Mouse (Mus musculus) gastrocnemius, postnatal 4 days (tissue): ENCODE results near the gene Snrpb2. TPM values are rescaled to one million over a fixed set of nuclear protein-coding genes. Genes with fewer than 3 reads are reported as not detected.

ENCODE experiments used
- DNase-seq, 2 experiments: peaks; one replicate each; pipeline ENCODE4 v3.0.0; 2021 to 2022; ENCODE audit warnings: low spot score in 2 of 2, mixed read lengths in 2 of 2
- long read RNA-seq, 2 experiments: library from polyadenylated mRNA; stranded (forward); transcript quantifications; one replicate each; pipeline ENCODE4 v2.0.0; 2021
- total RNA-seq, 2 experiments: library from RNA; stranded (reverse); gene quantifications; 2 replicates each; pipeline ENCODE4 v1.2.3; 2021

Snrpb2 gene
- total RNA-seq, result 10 to 100 TPM; 35.2 to 44.2 TPM
- long read RNA-seq, experiment 1, transcript Snrpb2-201 (7 exons, 2,061 nt), result major isoform, 23 of 30 reads
- long read RNA-seq, experiment 1, partial matches to known transcripts, result 4 of 30 reads
- long read RNA-seq, experiment 1, other reads (novel, unspliced or antisense), result 1 of 30 reads
- long read RNA-seq, experiment 2, transcript Snrpb2-201 (7 exons, 2,061 nt), result major isoform, 20 of 26 reads
- long read RNA-seq, experiment 2, partial matches to known transcripts, result 4 of 26 reads
- long read RNA-seq, experiment 2, other reads (novel, unspliced or antisense), result 2 of 26 reads

- peak; percentile 82 to 91 for DNase-seq
These were observed at the start of gene Snrpb2 for GRCm38 (mm10) chr2:143062812-143063792. Gene Snrpb2, plus strand, starts transcription at chr2:143063039.

- no peak for DNase-seq
These were observed 49.8 kb upstream of the Snrpb2 start for GRCm38 (mm10) chr2:143013057-143013456.

GRCm38 (mm10) chr2:143018084-143018483 lies 44.8 kb upstream of the Snrpb2 start:
- DNase-seq, result no peak

GRCm38 (mm10) chr2:143018591-143019130 lies 44.2 kb upstream of the Snrpb2 start:
- DNase-seq, result no peak

- DNase-seq, result no peak
These were observed 43.1 kb upstream of the Snrpb2 start for GRCm38 (mm10) chr2:143019727-143020126.

GRCm38 (mm10) chr2:143023331-143023730 lies 39.5 kb upstream of the Snrpb2 start:
- DNase-seq, result no peak

GRCm38 (mm10) chr2:143024226-143024625 lies 38.6 kb upstream of the Snrpb2 start:
- DNase-seq, result no peak

GRCm38 (mm10) chr2:143031283-143031682 lies 31.6 kb upstream of the Snrpb2 start:
- DNase-seq, result no peak

- no peak for DNase-seq
These were observed 30.2 kb upstream of the Snrpb2 start for GRCm38 (mm10) chr2:143032378-143033255.

GRCm38 (mm10) chr2:143034350-143035085 lies 28.3 kb upstream of the Snrpb2 start:
- DNase-seq, result no peak

GRCm38 (mm10) chr2:143035086-143035593 lies 27.7 kb upstream of the Snrpb2 start:
- no peak for DNase-seq

- no peak for DNase-seq
These were observed 21.2 kb upstream of the Snrpb2 start for GRCm38 (mm10) chr2:143041596-143041995.

GRCm38 (mm10) chr2:143055251-143055650 lies 7.6 kb upstream of the Snrpb2 start:
- no peak for DNase-seq

GRCm38 (mm10) chr2:143056736-143057135 lies 6.1 kb upstream of the Snrpb2 start:
- DNase-seq, result no peak

- DNase-seq, result no peak
These were observed 417 bp upstream of the Snrpb2 start for GRCm38 (mm10) chr2:143062432-143062811.

- DNase-seq, result no peak
These were observed 3.1 kb downstream of the Snrpb2 start for GRCm38 (mm10) chr2:143065914-143066313.

- no peak for DNase-seq
These were observed 15.5 kb downstream of the Snrpb2 start, which contains the start of gene Otor for GRCm38 (mm10) chr2:143078198-143078851. Gene Otor, plus strand, starts transcription at chr2:143078473.

- DNase-seq, result no peak
These were observed 18.9 kb downstream of the Snrpb2 start for GRCm38 (mm10) chr2:143081693-143082092.

- DNase-seq, result no peak
These were observed 22.1 kb downstream of the Snrpb2 start for GRCm38 (mm10) chr2:143084852-143085397.
